Mouse (Mus musculus): ENCODE measurements around the gene Slc38a1. TPM values are rescaled to one million over a fixed set of nuclear protein-coding genes. Genes with fewer than 3 reads are reported as not detected.
A peak's percentile ranks its signal among the peaks of the same experiment; 100 is the strongest.

The Slc38a1 gene
- polyA plus RNA-seq, 1 experiment from 2014 or later, result 98.8 TPM

DNA sequence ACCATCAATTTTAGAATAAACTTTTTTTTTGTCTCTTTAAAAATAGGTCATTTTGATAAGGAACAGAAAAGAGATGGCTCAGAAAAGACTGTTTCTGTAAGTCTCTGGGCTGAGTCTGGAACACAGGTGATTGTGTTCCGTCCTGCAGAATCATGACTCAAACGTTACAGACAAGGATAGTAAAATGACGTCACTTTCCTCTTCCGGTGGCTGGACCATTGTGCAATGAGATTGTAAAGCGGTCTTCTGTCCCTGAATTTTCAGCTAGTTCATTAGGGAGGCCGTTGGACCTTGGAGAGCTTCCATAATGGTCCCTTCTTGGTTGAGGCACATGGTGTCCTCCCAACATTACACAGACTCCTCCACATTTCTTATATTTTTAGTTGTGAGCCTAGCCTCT lies 27.0 kb upstream of the Slc38a1 start:
- no peak for ATAC-seq (ENCODE audit: low FRiP score, low TSS enrichment)
- H3K27me3 ChIP-seq (ENCODE audit: control insufficient read depth, insufficient read depth, low read length), result no peaks in the 10 kb centered on the region
- no peaks in the 10 kb centered on the region for H3K9me3 ChIP-seq (ENCODE audit: control insufficient read depth, low read length)
- no peaks in the 10 kb centered on the region for H3K4me1 ChIP-seq (ENCODE audit: control insufficient read depth, insufficient read depth, low read length)
- no peaks in the 10 kb centered on the region for H3K36me3 ChIP-seq (ENCODE audit: control insufficient read depth, insufficient read depth, low read length)
- no peak overlapping the region for H3K4me3 ChIP-seq (ENCODE audit: low read length)
- no peak overlapping the region for H3K4me2 ChIP-seq (replicated peaks; ENCODE audit: low read depth, low read length)
- WGBS, result 83% methylated on average over 6 of the region's 6 CpGs
- no peak overlapping the region for H3K9ac ChIP-seq (ENCODE audit: low read depth, low read length)
- H3K27ac ChIP-seq (ENCODE audit: low read depth, low read length), result no peak overlapping the region

GRCm38 (mm10) chr15:96666663-96667062 lies 23.9 kb upstream of the Slc38a1 start:
- Histone ChIP-seq H3K36me3 (ENCODE audit: control insufficient read depth, insufficient read depth, low read length) (no peaks in the 10 kb centered on the region), H3K9ac (ENCODE audit: low read depth, low read length) (no peak overlapping the region), H3K4me1 (ENCODE audit: control insufficient read depth, insufficient read depth, low read length) (no peaks in the 10 kb centered on the region), H3K27me3 (ENCODE audit: control insufficient read depth, insufficient read depth, low read length) (no peaks in the 10 kb centered on the region), H3K4me3 (ENCODE audit: low read length) (no peak overlapping the region), H3K27ac (ENCODE audit: low read depth, low read length) (no peak overlapping the region), H3K9me3 (ENCODE audit: control insufficient read depth, low read length) (no peaks in the 10 kb centered on the region), H3K4me2 (replicated peaks; ENCODE audit: low read depth, low read length) (peak overlapping the region; percentile 23)
- peak; percentile 71 for ATAC-seq (ENCODE audit: low FRiP score, low TSS enrichment)
- 7% methylated on average over 7 of the region's 7 CpGs for WGBS

GRCm38 (mm10) chr15:96665889-96666288 lies 23.2 kb upstream of the Slc38a1 start:
- no peaks in the 10 kb centered on the region for H3K4me1 ChIP-seq (ENCODE audit: control insufficient read depth, insufficient read depth, low read length)
- no peaks in the 10 kb centered on the region for H3K36me3 ChIP-seq (ENCODE audit: control insufficient read depth, insufficient read depth, low read length)
- 7% methylated on average over 3 of the region's 3 CpGs for WGBS
- peak; percentile 84; the same call in 1 of the 2 replicates for ATAC-seq (ENCODE audit: low FRiP score, low TSS enrichment)
- H3K9me3 ChIP-seq (ENCODE audit: control insufficient read depth, low read length), result no peaks in the 10 kb centered on the region
- no peak overlapping the region for H3K4me3 ChIP-seq (ENCODE audit: low read length)
- H3K9ac ChIP-seq (ENCODE audit: low read depth, low read length), result no peak overlapping the region
- no peak overlapping the region for H3K27ac ChIP-seq (ENCODE audit: low read depth, low read length)
- no peaks in the 10 kb centered on the region for H3K27me3 ChIP-seq (ENCODE audit: control insufficient read depth, insufficient read depth, low read length)
- no peak overlapping the region for H3K4me2 ChIP-seq (replicated peaks; ENCODE audit: low read depth, low read length)

- Histone ChIP-seq H3K4me3 (ENCODE audit: low read length) (no peak overlapping the region), H3K9me3 (ENCODE audit: control insufficient read depth, low read length) (no peaks in the 10 kb centered on the region), H3K27ac (ENCODE audit: low read depth, low read length) (no peak overlapping the region), H3K4me2 (replicated peaks; ENCODE audit: low read depth, low read length) (no peak overlapping the region), H3K27me3 (ENCODE audit: control insufficient read depth, insufficient read depth, low read length) (no peaks in the 10 kb centered on the region), H3K9ac (ENCODE audit: low read depth, low read length) (no peak overlapping the region), H3K4me1 (ENCODE audit: control insufficient read depth, insufficient read depth, low read length) (no peaks in the 10 kb centered on the region), H3K36me3 (ENCODE audit: control insufficient read depth, insufficient read depth, low read length) (no peaks in the 10 kb centered on the region)
- 54% methylated on average over 13 of the region's 13 CpGs for WGBS
- no peak; the same call in 1 of the 2 replicates for ATAC-seq (ENCODE audit: low FRiP score, low TSS enrichment)
Measured at GRCm38 (mm10) chr15:96660590-96661141, 18.0 kb upstream of the Slc38a1 start.

- Histone ChIP-seq H3K27ac (ENCODE audit: low read depth, low read length) (no peak overlapping the region), H3K4me2 (replicated peaks; ENCODE audit: low read depth, low read length) (no peak overlapping the region)
- WGBS, result 63% methylated on average over 14 of the region's 14 CpGs
Measured at GRCm38 (mm10) chr15:96658275-96658602, 15.5 kb upstream of the Slc38a1 start.

DNA sequence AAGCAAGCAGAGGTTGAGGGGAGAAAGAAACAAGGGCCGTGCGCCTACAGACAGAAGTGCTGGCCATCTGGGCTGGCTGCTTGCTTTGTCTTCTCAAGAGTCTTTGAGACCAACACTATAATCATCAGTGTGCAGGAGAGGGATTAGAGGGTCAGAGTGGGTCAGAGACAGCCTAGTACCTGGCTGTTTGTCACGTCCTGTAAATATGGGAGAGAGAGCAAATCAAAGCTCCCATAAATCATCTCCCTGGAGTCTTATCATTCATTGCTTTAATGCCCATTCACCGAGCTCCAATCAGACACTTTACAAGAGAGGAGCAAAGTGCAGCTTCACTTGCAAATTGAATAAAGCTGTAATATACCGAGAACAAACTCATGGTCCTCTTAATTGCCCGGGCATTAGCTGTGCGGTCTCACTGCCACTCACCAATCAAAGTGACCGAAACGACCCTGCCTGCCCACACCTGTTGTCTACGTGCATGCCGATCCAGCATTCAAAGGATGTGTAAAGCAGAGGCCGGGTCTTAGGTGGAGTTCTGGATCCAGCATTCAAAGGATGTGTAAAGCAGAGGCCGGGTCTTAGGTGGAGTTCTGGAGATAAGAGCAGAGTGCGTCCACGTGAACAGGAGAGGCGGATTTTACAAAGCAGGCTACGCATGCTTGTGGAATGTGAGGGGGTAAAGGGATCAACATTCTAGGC lies 15.0 kb upstream of the Slc38a1 start:
- no peak overlapping the region for H3K4me2 ChIP-seq (replicated peaks; ENCODE audit: low read depth, low read length)
- no peaks in the 10 kb centered on the region for H3K9me3 ChIP-seq (ENCODE audit: control insufficient read depth, low read length)
- H3K4me1 ChIP-seq (ENCODE audit: control insufficient read depth, insufficient read depth, low read length), result 0 out of 2 replicates have a peak, but pooled peaks cover 2% of the 10 kb centered on the region
- no peaks in the 10 kb centered on the region for H3K27me3 ChIP-seq (ENCODE audit: control insufficient read depth, insufficient read depth, low read length)
- no peak overlapping the region for H3K27ac ChIP-seq (ENCODE audit: low read depth, low read length)
- H3K36me3 ChIP-seq (ENCODE audit: control insufficient read depth, insufficient read depth, low read length), result no peaks in the 10 kb centered on the region
- ATAC-seq (ENCODE audit: low FRiP score, low TSS enrichment), result no peak
- H3K4me3 ChIP-seq (ENCODE audit: low read length), result no peak overlapping the region
- 54% methylated on average over 17 of the region's 17 CpGs for WGBS
- no peak overlapping the region for H3K9ac ChIP-seq (ENCODE audit: low read depth, low read length)

More at GRCm38 (mm10) chr15:96658275-96658602, 15.5 kb upstream of the Slc38a1 start:
- ATAC-seq (ENCODE audit: low FRiP score, low TSS enrichment), result no peak
- Histone ChIP-seq H3K9me3 (ENCODE audit: control insufficient read depth, low read length) (no peaks in the 10 kb centered on the region), H3K9ac (ENCODE audit: low read depth, low read length) (no peak overlapping the region), H3K27me3 (ENCODE audit: control insufficient read depth, insufficient read depth, low read length) (no peaks in the 10 kb centered on the region), H3K4me1 (ENCODE audit: control insufficient read depth, insufficient read depth, low read length) (0 out of 2 replicates have a peak, but pooled peaks cover 2% of the 10 kb centered on the region), H3K36me3 (ENCODE audit: control insufficient read depth, insufficient read depth, low read length) (no peaks in the 10 kb centered on the region), H3K4me3 (ENCODE audit: low read length) (no peak overlapping the region)

GRCm38 (mm10) chr15:96655514-96655913 lies 12.8 kb upstream of the Slc38a1 start:
- Histone ChIP-seq H3K27me3 (ENCODE audit: control insufficient read depth, insufficient read depth, low read length) (no peaks in the 10 kb centered on the region), H3K4me1 (ENCODE audit: control insufficient read depth, insufficient read depth, low read length) (0 out of 2 replicates have a peak, but pooled peaks cover 2% of the 10 kb centered on the region), H3K36me3 (ENCODE audit: control insufficient read depth, insufficient read depth, low read length) (no peaks in the 10 kb centered on the region), H3K9me3 (ENCODE audit: control insufficient read depth, low read length) (no peaks in the 10 kb centered on the region), H3K9ac (ENCODE audit: low read depth, low read length) (no peak overlapping the region), H3K4me2 (replicated peaks; ENCODE audit: low read depth, low read length) (no peak overlapping the region), H3K27ac (ENCODE audit: low read depth, low read length) (no peak overlapping the region), H3K4me3 (ENCODE audit: low read length) (no peak overlapping the region)
- WGBS, result 65% methylated on average over 14 of the region's 14 CpGs
- ATAC-seq (ENCODE audit: low FRiP score, low TSS enrichment), result no peak

- no peaks in the 10 kb centered on the region for H3K27me3 ChIP-seq (ENCODE audit: control insufficient read depth, insufficient read depth, low read length)
- H3K27ac ChIP-seq (ENCODE audit: low read depth, low read length), result no peak overlapping the region
- 0 out of 2 replicates have a peak, but pooled peaks cover 2% of the 10 kb centered on the region for H3K4me1 ChIP-seq (ENCODE audit: control insufficient read depth, insufficient read depth, low read length)
- ATAC-seq (ENCODE audit: low FRiP score, low TSS enrichment), result no peak
- WGBS, result 35% methylated on average over 8 of the region's 8 CpGs
- H3K36me3 ChIP-seq (ENCODE audit: control insufficient read depth, insufficient read depth, low read length), result no peaks in the 10 kb centered on the region
- no peak overlapping the region for H3K9ac ChIP-seq (ENCODE audit: low read depth, low read length)
- no peaks in the 10 kb centered on the region for H3K9me3 ChIP-seq (ENCODE audit: control insufficient read depth, low read length)
- no peak overlapping the region for H3K4me2 ChIP-seq (replicated peaks; ENCODE audit: low read depth, low read length)
- no peak overlapping the region for H3K4me3 ChIP-seq (ENCODE audit: low read length)
Measured at GRCm38 (mm10) chr15:96654714-96655113, 12.0 kb upstream of the Slc38a1 start.

GRCm38 (mm10) chr15:96653011-96653410 lies 10.3 kb upstream of the Slc38a1 start:
- no peak overlapping the region for H3K4me3 ChIP-seq (ENCODE audit: low read length)
- 96% methylated on average over 16 of the region's 16 CpGs for WGBS
- no peaks in the 10 kb centered on the region for H3K36me3 ChIP-seq (ENCODE audit: control insufficient read depth, insufficient read depth, low read length)
- no peak overlapping the region for H3K27ac ChIP-seq (ENCODE audit: low read depth, low read length)
- H3K4me1 ChIP-seq (ENCODE audit: control insufficient read depth, insufficient read depth, low read length), result 0 out of 2 replicates have a peak, but pooled peaks cover 2% of the 10 kb centered on the region
- H3K9ac ChIP-seq (ENCODE audit: low read depth, low read length), result no peak overlapping the region
- H3K4me2 ChIP-seq (replicated peaks; ENCODE audit: low read depth, low read length), result no peak overlapping the region
- ATAC-seq (ENCODE audit: low FRiP score, low TSS enrichment), result no peak
- no peaks in the 10 kb centered on the region for H3K9me3 ChIP-seq (ENCODE audit: control insufficient read depth, low read length)
- no peaks in the 10 kb centered on the region for H3K27me3 ChIP-seq (ENCODE audit: control insufficient read depth, insufficient read depth, low read length)
